Mouse (Mus musculus) spleen, postnatal 14 days (tissue): Measurements from ENCODE around the gene Gm49450.

ENCODE experiments used
- DNase-seq, 2 experiments: peaks; one replicate each; pipeline ENCODE4 v3.0.0; 2021 to 2022; ENCODE audit warnings: low spot score in 2 of 2

Gene Gm49450

GRCm38 (mm10) chr15:98891907-98892606 lies 61.3 kb downstream of the Gm49450 start:
- no peak for DNase-seq

GRCm38 (mm10) chr15:98891198-98891742 lies 62.1 kb downstream of the Gm49450 start:
- no peak for DNase-seq

GRCm38 (mm10) chr15:98887526-98887925 lies 65.8 kb downstream of the Gm49450 start:
- DNase-seq: no peak

- no peak for DNase-seq
Measured at GRCm38 (mm10) chr15:98886667-98887387, 66.5 kb downstream of the Gm49450 start.

DNA sequence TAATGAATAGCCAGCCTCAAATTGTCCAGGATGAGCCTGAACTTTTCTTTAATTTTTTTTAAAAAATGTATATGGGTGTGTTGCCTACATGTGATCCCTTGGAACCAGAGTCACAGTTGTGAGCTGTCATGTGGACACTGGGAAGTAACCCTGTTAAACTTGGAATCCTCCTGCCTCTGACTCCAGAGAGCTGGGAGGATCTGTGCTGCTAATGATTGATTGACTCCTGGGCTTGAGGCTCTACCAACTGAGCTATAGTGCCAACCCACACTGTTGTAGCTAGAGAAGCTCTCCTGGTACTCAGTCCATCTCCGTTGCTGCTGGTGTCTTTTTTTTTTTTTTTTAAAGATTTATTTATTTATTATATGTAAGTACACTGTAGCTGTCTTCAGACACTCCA lies 69.2 kb downstream of the Gm49450 start:
- no peak for DNase-seq

DNA sequence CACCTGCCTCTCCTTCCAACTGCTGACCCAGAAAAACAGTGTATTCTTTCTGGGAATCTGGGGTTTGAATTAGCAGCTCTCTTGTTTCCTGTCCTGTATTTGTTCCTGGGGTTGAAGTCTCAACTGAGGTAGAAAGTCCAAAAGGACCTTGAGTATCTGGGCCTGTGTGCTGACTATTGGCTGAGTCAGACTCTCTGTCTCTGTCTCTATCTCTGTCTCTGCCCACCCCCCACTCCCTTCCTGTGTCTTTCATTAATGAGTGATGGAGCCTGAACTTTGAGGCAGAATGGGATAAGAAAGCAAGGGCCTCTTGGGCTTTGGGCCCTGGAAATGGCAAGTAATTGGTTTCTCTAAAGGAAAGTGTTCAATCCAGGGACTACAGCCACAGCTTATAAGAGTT lies 69.7 kb downstream of the Gm49450 start:
- no peak for DNase-seq
